Mouse (Mus musculus) liver, embryonic 13.5 days (tissue): ENCODE results near the gene Eya4. TPM values are rescaled to one million over a fixed set of nuclear protein-coding genes. Genes with fewer than 3 reads are reported as not detected.

Experiments used
- ATAC-seq: fragments of 200-750 bp; cut with Nextera tagmentation; 2 replicates; pipeline ENCODE4 v1.8.0; 2017; ENCODE audit warnings: low read depth, mild to moderate bottlenecking, moderate number of reproducible peaks, moderate library complexity
- DNase-seq: peaks from one replicate; pipeline ENCODE4 v3.0.0; 2022
- H3K27ac ChIP-seq: fragments of 300-500 bp; sonication (generic); 2 replicates; pipeline ENCODE4 v1.5.1; 2015; ENCODE audit warnings: moderate library complexity, mild to moderate bottlenecking, inconsistent platforms
- H3K27me3 ChIP-seq: fragments of 300-500 bp; sonication (generic); 2 replicates; pipeline ENCODE4 v1.6.1; 2015; ENCODE audit warnings: mild to moderate bottlenecking, inconsistent platforms
- H3K36me3 ChIP-seq: fragments of 300-500 bp; sonication (generic); 2 replicates; pipeline ENCODE4 v1.6.1; 2015; ENCODE audit warnings: mild to moderate bottlenecking, inconsistent platforms
- H3K4me1 ChIP-seq: fragments of 300-500 bp; sonication (generic); replicated peaks from 2 replicates; pipeline ENCODE4 v1.6.1; 2015; ENCODE audit warnings: inconsistent platforms
- H3K4me2 ChIP-seq: fragments of 300-500 bp; sonication (generic); 2 replicates; pipeline ENCODE4 v1.6.1; 2015; ENCODE audit warnings: inconsistent platforms, mild to moderate bottlenecking, moderate library complexity
- H3K4me3 ChIP-seq: fragments of 300-500 bp; sonication (generic); replicated peaks from 2 replicates; pipeline ENCODE4 v1.5.1; 2015; ENCODE audit warnings: mild to moderate bottlenecking, inconsistent platforms
- H3K9ac ChIP-seq: fragments of 300-500 bp; sonication (generic); 2 replicates; pipeline ENCODE4 v1.6.1; 2015; ENCODE audit warnings: mild to moderate bottlenecking, inconsistent platforms
- H3K9me3 ChIP-seq: fragments of 300-500 bp; sonication (generic); replicated peaks from 2 replicates; pipeline ENCODE4 v1.6.1; 2016; ENCODE audit warnings: inconsistent platforms
- WGBS: fragments of 180-500 bp; shearing (Covaris S2); methylation state at CpG from one replicate; pipeline ENCODE4 v1.1.7; 2015; ENCODE audit not compliant: insufficient replicate concordance; 5-methylcytosine and 5-hydroxymethylcytosine counted together
- polyA plus RNA-seq: library from polyadenylated mRNA; unstranded; fragments of >200 nt; fragmentation: Nextera tagmentation; extraction: Ambion mirVana; gene quantifications from 2 replicates; pipeline ENCODE4 v1.2.1, GENCODE M21; 2015

The Eya4 gene
- 0.25 and 0.41 TPM in 2 replicates for polyA plus RNA-seq

DNA sequence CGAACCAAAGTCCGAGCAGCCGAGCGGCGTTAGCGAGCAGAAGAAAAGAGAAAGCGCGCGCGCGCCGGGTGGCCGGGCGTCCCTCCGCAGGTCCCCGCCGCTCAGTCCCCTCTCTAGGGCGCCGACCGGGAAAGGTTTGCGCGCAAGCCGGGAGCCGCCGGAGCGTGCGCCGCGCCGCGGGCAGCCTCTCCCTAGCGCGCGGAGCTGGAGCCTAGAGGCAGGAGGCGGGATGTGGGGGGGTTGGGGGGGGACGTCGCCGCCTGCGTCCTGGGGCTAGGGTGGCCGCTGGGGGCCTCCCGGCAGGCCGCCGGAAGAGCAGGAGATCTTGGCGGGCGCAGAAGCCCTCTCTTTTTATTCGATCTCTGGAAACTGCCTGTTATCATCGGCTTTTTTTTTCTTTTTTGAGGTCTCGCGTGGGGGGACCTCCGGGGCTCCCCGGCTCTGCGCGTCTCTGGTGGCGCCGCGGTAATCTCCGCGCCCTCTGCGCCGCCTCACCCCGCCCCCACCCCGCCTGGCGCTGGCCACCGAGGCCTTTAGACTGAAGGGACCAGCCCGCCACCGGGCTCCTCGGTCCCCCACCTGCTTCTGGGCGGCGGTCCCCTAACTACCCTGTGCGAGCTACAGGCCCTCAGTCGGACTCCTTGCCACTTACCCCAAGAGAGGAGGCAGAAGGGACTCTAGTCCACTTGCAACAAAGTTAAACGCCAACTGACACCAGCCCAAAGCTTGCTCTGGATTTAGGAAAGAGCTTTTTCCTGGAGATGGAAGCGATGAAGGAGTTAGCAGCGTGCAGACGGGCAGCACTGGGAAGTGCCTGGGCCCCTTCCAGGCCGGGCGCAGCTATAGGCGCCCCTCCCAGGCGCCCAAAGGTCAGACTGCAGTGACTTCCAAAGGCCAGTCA is at the start of gene Eya4:
Eya4 (minus strand) TSS at position 776 of the 901 bp plus-strand sequence.
- Histone ChIP-seq H3K4me2 (peak within 1 kb of the TSS; percentile 65), H3K27ac (no peak within 1 kb of the TSS), H3K27me3 (peaks cover 51% of the 10 kb centered on the region), H3K9me3 (no peaks in the 10 kb centered on the region), H3K36me3 (no peaks in the 10 kb centered on the region), H3K9ac (no peak within 1 kb of the TSS), H3K4me3 (peak within 1 kb of the TSS; percentile 50), H3K4me1 (0 out of 2 replicates have a peak, but pooled peaks cover 5% of the 10 kb centered on the region)
- WGBS, result 3% methylated on average over 62 of the region's 79 CpGs
- no peak for ATAC-seq
- no peak for DNase-seq

- ATAC-seq, result no peak
- Histone ChIP-seq H3K27ac (no peak overlapping the region), H3K9me3 (no peaks in the 10 kb centered on the region), H3K4me3 (no peak overlapping the region), H3K4me2 (no peak overlapping the region), H3K4me1 (no peaks in the 10 kb centered on the region), H3K27me3 (no peaks in the 10 kb centered on the region), H3K9ac (no peak overlapping the region), H3K36me3 (no peaks in the 10 kb centered on the region)
- DNase-seq, result no peak
- WGBS, result 35% methylated on average over 3 of the region's 3 CpGs
Measured at GRCm38 (mm10) chr10:23395399-23395798, 44.8 kb upstream of the Eya4 start.

GRCm38 (mm10) chr10:23394556-23395245 is 44.1 kb upstream of the Eya4 start:
- H3K4me1 ChIP-seq, result no peaks in the 10 kb centered on the region
- ATAC-seq (no peak), DNase-seq (no peak)
- no peak overlapping the region for H3K27ac ChIP-seq
- H3K9me3 ChIP-seq, result no peaks in the 10 kb centered on the region
- no peak overlapping the region for H3K9ac ChIP-seq
- no peak overlapping the region for H3K4me2 ChIP-seq
- no peaks in the 10 kb centered on the region for H3K36me3 ChIP-seq
- 70% methylated on average over 11 of the region's 11 CpGs for WGBS
- no peaks in the 10 kb centered on the region for H3K27me3 ChIP-seq
- H3K4me3 ChIP-seq, result no peak overlapping the region

DNA sequence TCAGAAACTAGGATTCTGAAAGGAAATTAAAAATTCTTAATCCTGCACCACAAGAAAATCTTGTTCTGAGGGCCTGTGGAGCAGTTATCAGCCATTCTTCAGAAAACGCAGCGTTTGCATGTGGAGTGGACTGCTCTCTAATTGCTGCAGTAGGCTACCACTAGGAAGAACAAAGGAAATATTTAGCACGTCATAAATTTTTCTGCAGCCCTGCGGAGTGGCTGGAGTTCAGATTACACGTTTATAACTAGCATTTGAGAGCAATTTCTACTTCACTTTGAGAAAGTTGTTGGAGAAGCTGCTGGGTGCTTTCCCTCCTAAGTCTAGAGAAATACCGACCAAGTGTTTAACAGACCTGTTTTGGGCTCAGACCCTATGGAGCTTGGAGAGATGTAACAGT is 43.6 kb upstream of the Eya4 start:
- Histone ChIP-seq H3K4me2 (no peak overlapping the region), H3K4me1 (no peaks in the 10 kb centered on the region), H3K36me3 (no peaks in the 10 kb centered on the region), H3K4me3 (no peak overlapping the region), H3K9me3 (no peaks in the 10 kb centered on the region), H3K27ac (no peak overlapping the region), H3K9ac (no peak overlapping the region), H3K27me3 (no peaks in the 10 kb centered on the region)
- ATAC-seq (no peak), DNase-seq (no peak)
- WGBS, result 56% methylated on average over 6 of the region's 6 CpGs

DNA sequence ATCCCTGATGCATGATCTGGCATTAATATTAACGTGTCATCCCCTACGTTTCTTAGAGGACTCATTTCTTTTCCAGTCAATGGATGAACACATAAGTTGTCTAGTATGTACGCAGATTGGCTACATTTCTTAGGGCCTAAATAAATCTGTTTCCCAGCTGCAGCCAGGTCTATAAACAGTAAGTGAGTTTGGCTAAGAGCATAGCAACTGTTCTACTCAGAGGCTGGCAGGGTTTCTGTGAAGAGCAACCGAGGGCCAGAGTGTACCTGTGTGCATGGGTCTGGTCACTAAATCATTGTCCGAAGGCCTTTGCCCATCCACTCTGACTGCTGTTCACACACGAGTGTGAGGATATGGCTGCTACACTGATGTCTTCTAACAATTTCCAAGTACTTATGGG is 13.3 kb upstream of the Eya4 start:
- ATAC-seq (no peak), DNase-seq (no peak)
- no peak overlapping the region for H3K4me3 ChIP-seq
- H3K9ac ChIP-seq, result no peak overlapping the region
- 75% methylated on average over 6 of the region's 6 CpGs for WGBS
- no peaks in the 10 kb centered on the region for H3K27me3 ChIP-seq
- no peaks in the 10 kb centered on the region for H3K36me3 ChIP-seq
- no peaks in the 10 kb centered on the region for H3K4me1 ChIP-seq
- H3K9me3 ChIP-seq, result no peaks in the 10 kb centered on the region
- no peak overlapping the region for H3K4me2 ChIP-seq
- H3K27ac ChIP-seq, result no peak overlapping the region

GRCm38 (mm10) chr10:23349392-23350010 is 1.1 kb downstream of the Eya4 start:
- Histone ChIP-seq H3K9ac (no peak overlapping the region), H3K27me3 (peaks cover 51% of the 10 kb centered on the region), H3K4me2 (peak overlapping the region; percentile 65), H3K9me3 (no peaks in the 10 kb centered on the region), H3K36me3 (no peaks in the 10 kb centered on the region), H3K4me1 (0 out of 2 replicates have a peak, but pooled peaks cover 5% of the 10 kb centered on the region), H3K4me3 (peak overlapping the region; percentile 50), H3K27ac (no peak overlapping the region)
- ATAC-seq (no peak), DNase-seq (no peak)
- 1% methylated on average over 31 of the region's 33 CpGs for WGBS

DNA sequence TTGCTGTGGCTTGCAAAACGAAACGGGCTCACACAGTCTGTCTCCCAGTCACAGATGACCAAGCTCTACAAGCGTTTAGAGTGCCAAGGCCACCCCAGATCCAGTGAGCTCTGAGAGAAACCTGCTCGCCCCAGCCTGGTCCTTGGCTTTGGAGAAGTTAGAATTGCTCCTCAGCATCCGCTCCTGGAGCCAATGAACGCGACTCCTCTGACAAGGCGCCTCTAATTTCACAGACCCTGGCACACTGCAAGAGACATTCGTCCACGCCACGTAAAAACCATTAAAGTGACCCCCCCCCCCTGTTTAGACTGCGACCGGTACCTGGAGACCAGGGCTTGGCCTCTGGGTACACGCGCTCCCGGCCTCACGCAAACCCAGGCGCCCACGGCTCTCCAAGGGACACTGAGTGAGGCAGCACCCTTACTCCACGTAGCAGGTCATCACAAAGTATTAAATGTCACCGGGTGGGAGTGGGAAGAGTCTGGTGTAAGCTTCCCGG is 1.6 kb downstream of the Eya4 start:
- DNase-seq, result no peak
- peaks cover 51% of the 10 kb centered on the region for H3K27me3 ChIP-seq
- H3K4me3 ChIP-seq, result peak overlapping the region; percentile 50
- H3K36me3 ChIP-seq, result no peaks in the 10 kb centered on the region
- no peak for ATAC-seq
- H3K4me2 ChIP-seq, result peak overlapping the region; percentile 65
- H3K27ac ChIP-seq, result no peak overlapping the region
- no peaks in the 10 kb centered on the region for H3K9me3 ChIP-seq
- 1% methylated on average over 22 of the region's 22 CpGs for WGBS
- 0 out of 2 replicates have a peak, but pooled peaks cover 5% of the 10 kb centered on the region for H3K4me1 ChIP-seq
- H3K9ac ChIP-seq, result no peak overlapping the region

- Histone ChIP-seq H3K27me3 (peaks cover 51% of the 10 kb centered on the region), H3K4me1 (0 out of 2 replicates have a peak, but pooled peaks cover 5% of the 10 kb centered on the region), H3K9me3 (no peaks in the 10 kb centered on the region), H3K4me3 (peak overlapping the region; percentile 19; the same call in 1 of the 2 replicates), H3K36me3 (no peaks in the 10 kb centered on the region), H3K4me2 (peak overlapping the region; percentile 65), H3K9ac (no peak overlapping the region), H3K27ac (no peak overlapping the region)
- 3% methylated on average over 34 of the region's 34 CpGs for WGBS
- ATAC-seq (no peak), DNase-seq (no peak)
Measured at GRCm38 (mm10) chr10:23348101-23348892, 2.3 kb downstream of the Eya4 start.

DNA sequence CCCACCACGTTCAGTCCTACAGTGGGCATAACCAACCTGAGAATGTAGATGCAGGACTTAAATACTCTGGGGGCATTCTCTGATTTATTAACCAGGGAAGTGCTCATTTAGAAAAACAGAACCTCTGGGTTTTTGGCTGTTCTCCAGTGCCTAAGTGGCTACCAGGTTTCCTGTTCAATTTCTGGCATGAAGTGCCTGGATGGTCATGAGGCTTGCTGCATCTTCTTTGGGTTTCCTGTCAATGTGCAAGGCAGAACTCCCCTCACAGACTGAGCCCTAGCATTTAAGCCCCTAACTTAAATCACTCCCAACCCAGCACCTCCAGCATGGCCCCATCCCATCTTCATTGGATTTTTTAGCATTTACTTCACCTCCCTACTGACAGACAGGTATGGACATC is 13.3 kb downstream of the Eya4 start:
- no peaks in the 10 kb centered on the region for H3K9me3 ChIP-seq
- H3K27ac ChIP-seq, result no peak overlapping the region
- no peaks in the 10 kb centered on the region for H3K36me3 ChIP-seq
- no peak for DNase-seq
- no peak overlapping the region for H3K9ac ChIP-seq
- no peak overlapping the region for H3K4me2 ChIP-seq
- no peaks in the 10 kb centered on the region for H3K27me3 ChIP-seq
- ATAC-seq, result no peak
- no peaks in the 10 kb centered on the region for H3K4me1 ChIP-seq
- WGBS, result 29% methylated on average over 1 of the region's 1 CpGs
- no peak overlapping the region for H3K4me3 ChIP-seq

- no peak for ATAC-seq
- no peak overlapping the region for H3K27ac ChIP-seq
Measured at GRCm38 (mm10) chr10:23332768-23333167, 17.8 kb downstream of the Eya4 start.

More at GRCm38 (mm10) chr10:23332768-23333167, 17.8 kb downstream of the Eya4 start:
- no peak for DNase-seq
- no peaks in the 10 kb centered on the region for H3K9me3 ChIP-seq
- no peak overlapping the region for H3K9ac ChIP-seq
- 56% methylated on average over 5 of the region's 5 CpGs for WGBS
- H3K4me3 ChIP-seq, result no peak overlapping the region
- no peaks in the 10 kb centered on the region for H3K4me1 ChIP-seq
- H3K36me3 ChIP-seq, result no peaks in the 10 kb centered on the region
- H3K4me2 ChIP-seq, result no peak overlapping the region
- no peaks in the 10 kb centered on the region for H3K27me3 ChIP-seq
